In genomic region chr2:72285256-72285887, GRCm38 (mm10) we compare ENCODE assay signal across 8 mouse cellular contexts. TPM values are rescaled to one million over a fixed set of nuclear protein-coding genes. Genes with fewer than 3 reads are reported as not detected.
DNase-seq lines count a peak whose midpoint lies in the region; ATAC-seq and TF ChIP-seq lines count a peak whose summit lies in the region.

Gene Map3k20, plus strand, starts transcription at chr2:72285637.

- peak; percentile 58 for DNase-seq in ovary, adult 18-20 months (ENCODE audit: low spot score)
- DNase-seq in ovary, postnatal 10 days (ENCODE audit: low spot score), result no peak
- DNase-seq in embryo, embryonic 11.5 days (ENCODE audit: low read depth, low spot score), result peak; percentile 47
- DNase-seq in spleen, postnatal 36 days (ENCODE audit: low spot score in 2 of 2), result peak; percentile 57 to 60

- H3K36me3 ChIP-seq in intestine, postnatal 0 days (ENCODE audit: control insufficient read depth, insufficient read depth), result no peaks in the 10 kb centered on the region
- H3K36me3 ChIP-seq in limb, embryonic 12.5 days, result no peaks in the 10 kb centered on the region
- H3K36me3 ChIP-seq in midbrain, embryonic 13.5 days, result no peaks in the 10 kb centered on the region

- H3K9ac ChIP-seq in intestine, postnatal 0 days (ENCODE audit: low read depth, low read length), result peak within 1 kb of the TSS; percentile 98
- H3K9ac ChIP-seq in limb, embryonic 12.5 days (replicated peaks), result peak within 1 kb of the TSS; percentile 91
- H3K9ac ChIP-seq in midbrain, embryonic 13.5 days (replicated peaks), result peak within 1 kb of the TSS; percentile 81

- H3K4me2 ChIP-seq in intestine, postnatal 0 days (replicated peaks; ENCODE audit: low read depth), result peak within 1 kb of the TSS; percentile 78
- H3K4me2 ChIP-seq in limb, embryonic 12.5 days, result peak within 1 kb of the TSS; percentile 89
- H3K4me2 ChIP-seq in midbrain, embryonic 13.5 days (replicated peaks), result peak within 1 kb of the TSS; percentile 72

- H3K27me3 ChIP-seq in intestine, postnatal 0 days (replicated peaks; ENCODE audit: control insufficient read depth, insufficient read depth, low read length), result no peaks in the 10 kb centered on the region
- peaks cover 5% of the 10 kb centered on the region; the same call in 1 of the 2 replicates for H3K27me3 ChIP-seq in limb, embryonic 12.5 days
- H3K27me3 ChIP-seq in midbrain, embryonic 13.5 days, result peaks cover 19% of the 10 kb centered on the region; the same call in 1 of the 2 replicates

- peak; percentile 75 for TF ChIP-seq CTCF in intestine, postnatal 0 days (IDR thresholded peaks at IDR 0.05; ENCODE audit: low read depth)

- no peaks in the 10 kb centered on the region for H3K9me3 ChIP-seq in intestine, postnatal 0 days (ENCODE audit: control insufficient read depth)
- no peaks in the 10 kb centered on the region for H3K9me3 ChIP-seq in limb, embryonic 12.5 days
- no peaks in the 10 kb centered on the region for H3K9me3 ChIP-seq in midbrain, embryonic 13.5 days

- peak; percentile 72 for ATAC-seq in granulocyte monocyte progenitor cell, adult 5-6 weeks (replicated peaks; ENCODE audit: poor library complexity, severe bottlenecking)
- peak; percentile 84 for ATAC-seq in intestine, postnatal 0 days
- peak; percentile 78; the same call in 1 of the 2 replicates for ATAC-seq in limb, embryonic 12.5 days (ENCODE audit: insufficient number of reproducible peaks, insufficient read depth, low FRiP score, low TSS enrichment, low read depth)
- ATAC-seq in midbrain, embryonic 13.5 days, result peak; percentile 85

- 3% methylated on average over 45 of the region's 50 CpGs for WGBS in intestine, postnatal 0 days
- 2% methylated on average over 42 of the region's 50 CpGs for WGBS in limb, embryonic 12.5 days
- 2% methylated on average over 50 of the region's 50 CpGs for WGBS in midbrain, embryonic 13.5 days

- peak within 1 kb of the TSS; percentile 86 for H3K27ac ChIP-seq in intestine, postnatal 0 days (ENCODE audit: low read depth, low read length)
- peak within 1 kb of the TSS; percentile 62; the same call in 1 of the 2 replicates for H3K27ac ChIP-seq in limb, embryonic 12.5 days
- H3K27ac ChIP-seq in midbrain, embryonic 13.5 days, result no peak within 1 kb of the TSS

- H3K4me3 ChIP-seq in intestine, postnatal 0 days (ENCODE audit: low read depth, low read length), result peak within 1 kb of the TSS; percentile 93
- peak within 1 kb of the TSS; percentile 92 for H3K4me3 ChIP-seq in limb, embryonic 12.5 days (replicated peaks)
- H3K4me3 ChIP-seq in midbrain, embryonic 13.5 days (replicated peaks), result peak within 1 kb of the TSS; percentile 72

- 0 out of 2 replicates have a peak, but pooled peaks cover 8% of the 10 kb centered on the region for H3K4me1 ChIP-seq in intestine, postnatal 0 days (replicated peaks; ENCODE audit: control insufficient read depth, insufficient read depth, low read length)
- H3K4me1 ChIP-seq in limb, embryonic 12.5 days (replicated peaks), result 0 out of 2 replicates have a peak, but pooled peaks cover 2% of the 10 kb centered on the region
- peaks cover 5% of the 10 kb centered on the region; the same call in 1 of the 2 replicates for H3K4me1 ChIP-seq in midbrain, embryonic 13.5 days (replicated peaks)

RNA-seq across cellular contexts. Expression of gene Map3k20, which starts in this region (rescaled TPM):
- total RNA-seq in granulocyte monocyte progenitor cell, adult 5-6 weeks (2014; fragmentation: Nextera tagmentation), result 66.1 and 82.8 TPM in 2 replicates
- 71.7 and 77.0 TPM in 2 replicates for total RNA-seq in granulocyte monocyte progenitor cell, adult 5-6 weeks (2017)
- polyA plus RNA-seq in intestine, postnatal 0 days (2015; fragmentation: Nextera tagmentation; extraction: Ambion mirVana), result 9.0 and 9.6 TPM in 2 replicates
- 9.7 and 10.9 TPM in 2 replicates for polyA plus RNA-seq in limb, embryonic 12.5 days (2016; fragmentation: Nextera tagmentation; extraction: Ambion mirVana)
- polyA plus RNA-seq in midbrain, embryonic 13.5 days (2015; fragmentation: Nextera tagmentation; extraction: Ambion mirVana), result 5.5 and 6.1 TPM in 2 replicates
